Mouse (Mus musculus): ENCODE measurements around the gene Olfr1359. TPM values are rescaled to one million over a fixed set of nuclear protein-coding genes. Genes with fewer than 3 reads are reported as not detected.
A peak's percentile ranks its signal among the peaks of the same experiment; 100 is the strongest.

Olfr1359 gene
- not detected in 2 replicates for polyA plus RNA-seq (2012; rRNA removed)

GRCm38 (mm10) chr13:21697811-21698210 lies at the start of gene Olfr1359:
TSS of gene Olfr1359 (plus strand) at chr13:21698111.
- TF ChIP-seq CTCF (conservative IDR thresholded peaks at IDR 0.05; ENCODE audit: insufficient read depth, insufficient read length, low read depth, low read length): no peak
- no peak for TF ChIP-seq POLR2A (IDR thresholded peaks at IDR 0.05; ENCODE audit: low read depth, low read length)
- no peaks in the 10 kb centered on the region for H3K4me1 ChIP-seq (ENCODE audit: control insufficient read depth, insufficient read depth, low read length)
- H3K27ac ChIP-seq (ENCODE audit: insufficient read depth, low read depth, low read length): no peak within 1 kb of the TSS
- no peaks in the 10 kb centered on the region for H3K36me3 ChIP-seq (ENCODE audit: control insufficient read depth, insufficient read depth, low read length)
- no peaks in the 10 kb centered on the region; the same call in 1 of the 2 replicates for H3K27me3 ChIP-seq (replicated peaks; ENCODE audit: control insufficient read depth, insufficient read depth, low read length)
- no peak within 1 kb of the TSS for H3K4me3 ChIP-seq (ENCODE audit: insufficient read depth, low read depth, low read length)
- no peak for DNase-seq

DNA sequence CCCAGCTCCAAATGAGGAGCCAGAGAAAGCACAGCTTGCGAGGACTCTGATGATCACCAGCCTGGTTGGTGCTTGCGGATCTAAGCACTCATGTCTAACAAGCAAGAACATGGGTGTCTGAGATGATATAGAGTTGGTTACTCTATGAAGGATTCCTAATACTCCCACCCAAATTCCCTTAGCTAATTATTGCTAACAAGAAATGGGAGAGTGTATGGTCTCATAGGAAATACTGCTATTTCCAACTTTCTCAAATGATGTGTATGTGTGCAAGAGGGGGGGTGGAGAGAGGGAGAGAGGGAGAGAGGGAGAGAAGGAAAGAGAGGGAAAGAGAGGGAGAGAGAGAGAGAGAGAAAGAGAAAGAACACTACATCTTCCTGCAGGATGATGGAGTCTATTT lies 34.6 kb upstream of the Olfr1359 start, which contains the start of gene Olfr1361:
TSS of gene Olfr1361 (minus strand) at position 101 of the 400 bp plus-strand sequence.
- H3K4me1 ChIP-seq (ENCODE audit: control insufficient read depth, insufficient read depth, low read length): no peaks in the 10 kb centered on the region
- TF ChIP-seq POLR2A (IDR thresholded peaks at IDR 0.05; ENCODE audit: low read depth, low read length) (no peak), CTCF (conservative IDR thresholded peaks at IDR 0.05; ENCODE audit: insufficient read depth, insufficient read length, low read depth, low read length) (no peak)
- H3K27ac ChIP-seq (ENCODE audit: insufficient read depth, low read depth, low read length): no peak within 1 kb of the TSS
- H3K36me3 ChIP-seq (ENCODE audit: control insufficient read depth, insufficient read depth, low read length): no peaks in the 10 kb centered on the region
- 39% methylated on average over 2 of the region's 2 CpGs for WGBS
- no peaks in the 10 kb centered on the region for H3K27me3 ChIP-seq (replicated peaks; ENCODE audit: control insufficient read depth, insufficient read depth, low read length)
- H3K4me3 ChIP-seq (ENCODE audit: insufficient read depth, low read depth, low read length): no peak within 1 kb of the TSS
- no peak for DNase-seq

DNA sequence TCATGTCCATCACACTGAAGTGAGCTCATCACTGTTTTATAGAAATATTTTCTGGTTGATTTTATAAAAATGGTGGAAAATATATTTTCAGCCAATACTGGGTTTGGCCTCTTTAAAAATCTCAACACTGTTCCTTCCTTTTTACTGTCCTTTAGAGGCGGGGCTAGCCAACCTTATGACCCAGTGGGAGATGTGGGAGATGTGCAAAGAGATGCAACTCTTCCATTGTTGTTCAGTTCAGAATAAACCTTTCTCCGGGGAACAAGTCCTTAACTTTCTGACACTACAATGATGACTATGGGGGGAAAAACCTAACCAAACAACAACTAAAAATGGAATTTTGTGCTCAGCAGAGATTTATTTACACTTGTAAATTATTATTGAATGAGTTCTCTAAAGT lies 20.6 kb upstream of the Olfr1359 start, which contains the start of gene Olfr1360:
TSS of gene Olfr1360 (minus strand) at position 101 of the 400 bp plus-strand sequence.
- 75% methylated on average over 2 of the region's 2 CpGs for WGBS
- DNase-seq: no peak
- TF ChIP-seq POLR2A (IDR thresholded peaks at IDR 0.05; ENCODE audit: low read depth, low read length) (no peak), CTCF (conservative IDR thresholded peaks at IDR 0.05; ENCODE audit: insufficient read depth, insufficient read length, low read depth, low read length) (no peak)

GRCm38 (mm10) chr13:21706669-21707068 lies 8.8 kb downstream of the Olfr1359 start:
- no peak overlapping the region for H3K4me3 ChIP-seq (ENCODE audit: insufficient read depth, low read depth, low read length)
- TF ChIP-seq POLR2A (IDR thresholded peaks at IDR 0.05; ENCODE audit: low read depth, low read length) (no peak), CTCF (conservative IDR thresholded peaks at IDR 0.05; ENCODE audit: insufficient read depth, insufficient read length, low read depth, low read length) (no peak)
- H3K36me3 ChIP-seq (ENCODE audit: control insufficient read depth, insufficient read depth, low read length): no peaks in the 10 kb centered on the region
- no peak for DNase-seq
- no peaks in the 10 kb centered on the region for H3K27me3 ChIP-seq (replicated peaks; ENCODE audit: control insufficient read depth, insufficient read depth, low read length)
- H3K27ac ChIP-seq (ENCODE audit: insufficient read depth, low read depth, low read length): no peak overlapping the region
- 67% methylated on average over 4 of the region's 4 CpGs for WGBS
- no peaks in the 10 kb centered on the region for H3K4me1 ChIP-seq (ENCODE audit: control insufficient read depth, insufficient read depth, low read length)

More for the DNA sequence above, 20.6 kb upstream of the Olfr1359 start, which contains the start of gene Olfr1360:
- no peaks in the 10 kb centered on the region for H3K27me3 ChIP-seq (replicated peaks; ENCODE audit: control insufficient read depth, insufficient read depth, low read length)
- H3K4me1 ChIP-seq (ENCODE audit: control insufficient read depth, insufficient read depth, low read length): no peaks in the 10 kb centered on the region
- no peak within 1 kb of the TSS for H3K4me3 ChIP-seq (ENCODE audit: insufficient read depth, low read depth, low read length)
- H3K36me3 ChIP-seq (ENCODE audit: control insufficient read depth, insufficient read depth, low read length): no peaks in the 10 kb centered on the region
- H3K27ac ChIP-seq (ENCODE audit: insufficient read depth, low read depth, low read length): no peak within 1 kb of the TSS

- Histone ChIP-seq H3K4me1 (ENCODE audit: control insufficient read depth, insufficient read depth, low read length) (peaks cover 5% of the 10 kb centered on the region; the same call in 1 of the 2 replicates), H3K27ac (ENCODE audit: insufficient read depth, low read depth, low read length) (peak overlapping the region; percentile 17; the same call in 1 of the 2 replicates), H3K4me3 (ENCODE audit: insufficient read depth, low read depth, low read length) (peak overlapping the region; percentile 71), H3K27me3 (replicated peaks; ENCODE audit: control insufficient read depth, insufficient read depth, low read length) (no peaks in the 10 kb centered on the region), H3K36me3 (ENCODE audit: control insufficient read depth, insufficient read depth, low read length) (no peaks in the 10 kb centered on the region)
- under 1% methylated on average over 32 of the region's 32 CpGs for WGBS
- peak; percentile 76 for TF ChIP-seq CTCF (conservative IDR thresholded peaks at IDR 0.05; ENCODE audit: insufficient read depth, insufficient read length, low read depth, low read length)
- no peak for TF ChIP-seq POLR2A (IDR thresholded peaks at IDR 0.05; ENCODE audit: low read depth, low read length)
- peak; percentile 92 for DNase-seq
Observed at GRCm38 (mm10) chr13:21710031-21710711, 12.3 kb downstream of the Olfr1359 start.

DNA sequence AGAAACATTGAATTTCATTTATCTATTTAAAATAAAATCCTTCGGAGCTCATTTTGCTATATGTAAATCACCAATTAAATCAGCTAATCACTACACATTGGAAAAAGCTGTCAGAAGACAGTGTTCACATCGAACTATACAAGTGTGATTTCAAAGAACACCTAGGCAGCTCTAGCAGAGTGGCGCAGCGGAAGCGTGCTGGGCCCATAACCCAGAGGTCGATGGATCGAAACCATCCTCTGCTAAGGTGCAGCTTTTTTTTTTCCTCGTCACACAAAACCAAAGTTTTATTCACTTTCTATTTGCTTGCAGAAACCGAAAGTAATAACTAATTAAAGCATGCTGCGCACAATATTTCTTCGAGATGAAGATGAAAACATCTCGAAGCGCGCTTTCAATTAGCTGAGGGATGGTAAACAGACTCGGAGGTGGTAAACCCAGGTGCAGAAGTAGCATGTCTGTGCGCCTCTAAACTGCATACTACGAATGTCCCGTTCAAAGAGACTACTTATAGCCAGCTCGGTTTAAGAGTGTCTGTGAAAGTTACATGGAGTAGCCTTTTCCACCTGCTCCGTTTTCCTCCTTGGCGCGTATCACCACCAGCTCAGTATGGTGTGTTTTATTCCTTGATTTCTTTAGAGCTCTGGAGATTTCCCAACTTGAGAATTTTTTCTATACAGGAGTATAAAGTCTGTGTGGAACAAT lies 13.1 kb downstream of the Olfr1359 start:
- peaks cover 8% of the 10 kb centered on the region; the same call in 1 of the 2 replicates for H3K4me1 ChIP-seq (ENCODE audit: control insufficient read depth, insufficient read depth, low read length)
- no peak for TF ChIP-seq CTCF (conservative IDR thresholded peaks at IDR 0.05; ENCODE audit: insufficient read depth, insufficient read length, low read depth, low read length)
- no peak for TF ChIP-seq POLR2A (IDR thresholded peaks at IDR 0.05; ENCODE audit: low read depth, low read length)
- H3K27me3 ChIP-seq (replicated peaks; ENCODE audit: control insufficient read depth, insufficient read depth, low read length): no peaks in the 10 kb centered on the region
- H3K36me3 ChIP-seq (ENCODE audit: control insufficient read depth, insufficient read depth, low read length): no peaks in the 10 kb centered on the region
- H3K4me3 ChIP-seq (ENCODE audit: insufficient read depth, low read depth, low read length): peak overlapping the region; percentile 49
- WGBS: 6% methylated on average over 22 of the region's 22 CpGs
- peak; percentile 84 for DNase-seq
- H3K27ac ChIP-seq (ENCODE audit: insufficient read depth, low read depth, low read length): no peak overlapping the region

- DNase-seq: peak; percentile 4
- no peak overlapping the region for H3K4me3 ChIP-seq (ENCODE audit: insufficient read depth, low read depth, low read length)
- TF ChIP-seq POLR2A (IDR thresholded peaks at IDR 0.05; ENCODE audit: low read depth, low read length) (no peak), CTCF (conservative IDR thresholded peaks at IDR 0.05; ENCODE audit: insufficient read depth, insufficient read length, low read depth, low read length) (no peak)
- WGBS: 42% methylated on average over 4 of the region's 4 CpGs
- H3K27me3 ChIP-seq (replicated peaks; ENCODE audit: control insufficient read depth, insufficient read depth, low read length): no peaks in the 10 kb centered on the region
- H3K27ac ChIP-seq (ENCODE audit: insufficient read depth, low read depth, low read length): no peak overlapping the region
- no peaks in the 10 kb centered on the region for H3K36me3 ChIP-seq (ENCODE audit: control insufficient read depth, insufficient read depth, low read length)
- H3K4me1 ChIP-seq (ENCODE audit: control insufficient read depth, insufficient read depth, low read length): peaks cover 8% of the 10 kb centered on the region; the same call in 1 of the 2 replicates
Observed at GRCm38 (mm10) chr13:21711698-21712097, 13.8 kb downstream of the Olfr1359 start.

All from kidney, adult 2 months (tissue).